Mouse (Mus musculus) kidney, embryonic 16.5 days (tissue): ENCODE data around the gene Dbr1. TPM values are rescaled to one million over a fixed set of nuclear protein-coding genes. Genes with fewer than 3 reads are reported as not detected.

Experiments used
- ATAC-seq: fragments of 200-750 bp; cut with Nextera tagmentation; 2 replicates; pipeline ENCODE4 v1.8.0; 2017; ENCODE audit warnings: moderate TSS enrichment; ENCODE audit not compliant: low FRiP score, low TSS enrichment
- H3K27ac ChIP-seq: fragments of 300-500 bp; sonication (generic); 2 replicates; pipeline ENCODE4 v1.5.1; 2014; ENCODE audit warnings: low read length
- H3K27me3 ChIP-seq: fragments of 300-500 bp; sonication (generic); 2 replicates; pipeline ENCODE4 v1.6.1; 2014; ENCODE audit warnings: low read length, control low read depth, mixed read lengths; ENCODE audit not compliant: insufficient read depth
- H3K36me3 ChIP-seq: fragments of 300-500 bp; sonication (generic); 2 replicates; pipeline ENCODE4 v1.6.1; 2014; ENCODE audit warnings: low read length, control low read depth, mixed read lengths; ENCODE audit not compliant: insufficient read depth
- H3K4me1 ChIP-seq: fragments of 300-500 bp; sonication (generic); 2 replicates; pipeline ENCODE4 v1.6.1; 2014; ENCODE audit warnings: low read length, control low read depth, mixed read lengths; ENCODE audit not compliant: insufficient read depth
- H3K4me2 ChIP-seq: fragments of 300-500 bp; sonication (generic); replicated peaks from 2 replicates; pipeline ENCODE4 v1.6.1; 2014; ENCODE audit warnings: low read depth, low read length
- H3K4me3 ChIP-seq: fragments of 300-500 bp; sonication (generic); 2 replicates; pipeline ENCODE4 v1.5.1; 2014; ENCODE audit warnings: mild to moderate bottlenecking, low read length
- H3K9ac ChIP-seq: fragments of 300-500 bp; sonication (generic); replicated peaks from 2 replicates; pipeline ENCODE4 v1.6.1; 2014; ENCODE audit warnings: low read length
- H3K9me3 ChIP-seq: fragments of 300-500 bp; sonication (generic); 2 replicates; pipeline ENCODE4 v1.6.1; 2016; ENCODE audit warnings: low read length, control low read depth
- WGBS: fragments of 180-500 bp; shearing (Covaris S2); extraction: QIAGEN DNeasy Blood & Tissue Kit; methylation state at CpG from one replicate; pipeline ENCODE4 v1.1.7; 2014; 5-methylcytosine and 5-hydroxymethylcytosine counted together
- polyA plus RNA-seq: library from polyadenylated mRNA; unstranded; fragments of >200 nt; fragmentation: Nextera tagmentation; extraction: Ambion mirVana; gene quantifications from 2 replicates; pipeline ENCODE4 v1.2.1, GENCODE M21; 2015

Gene Dbr1
- polyA plus RNA-seq, 1 experiment from 2014 or later, result 33.9 TPM

- H3K36me3 ChIP-seq, result no peaks in the 10 kb centered on the region
- H3K9me3 ChIP-seq, result no peaks in the 10 kb centered on the region
- H3K9ac ChIP-seq, result no peak within 1 kb of the TSS
- 47% methylated on average over 2 of the region's 2 CpGs for WGBS
- ATAC-seq, result no peak
- no peak within 1 kb of the TSS for H3K4me3 ChIP-seq
- H3K27ac ChIP-seq, result no peak within 1 kb of the TSS
- H3K4me1 ChIP-seq, result no peaks in the 10 kb centered on the region
- H3K27me3 ChIP-seq, result peaks cover 4% of the 10 kb centered on the region; the same call in 1 of the 2 replicates
- no peak within 1 kb of the TSS for H3K4me2 ChIP-seq
Measured at GRCm38 (mm10) chr9:99612202-99612601, 36.6 kb downstream of the Dbr1 start, which contains the start of gene A4gnt. A4gnt (plus strand) TSS chr9:99612502.

GRCm38 (mm10) chr9:99619688-99620087 lies 44.1 kb downstream of the Dbr1 start:
- Histone ChIP-seq H3K4me2 (no peak overlapping the region), H3K4me3 (no peak overlapping the region), H3K27ac (no peak overlapping the region), H3K36me3 (no peaks in the 10 kb centered on the region), H3K27me3 (no peaks in the 10 kb centered on the region), H3K9me3 (no peaks in the 10 kb centered on the region), H3K9ac (no peak overlapping the region), H3K4me1 (no peaks in the 10 kb centered on the region)
- no peak for ATAC-seq
- 95% methylated on average over 7 of the region's 8 CpGs for WGBS

- no peak overlapping the region for H3K9ac ChIP-seq
- no peaks in the 10 kb centered on the region for H3K27me3 ChIP-seq
- no peak overlapping the region for H3K27ac ChIP-seq
- H3K4me3 ChIP-seq, result no peak overlapping the region
- H3K9me3 ChIP-seq, result no peaks in the 10 kb centered on the region
- no peak overlapping the region for H3K4me2 ChIP-seq
- WGBS, result 87% methylated on average over 11 of the region's 11 CpGs
- no peaks in the 10 kb centered on the region for H3K36me3 ChIP-seq
- no peak for ATAC-seq
- H3K4me1 ChIP-seq, result no peaks in the 10 kb centered on the region
Measured at GRCm38 (mm10) chr9:99620196-99620595, 44.6 kb downstream of the Dbr1 start.

GRCm38 (mm10) chr9:99622034-99622433 lies 46.4 kb downstream of the Dbr1 start:
- no peak for ATAC-seq
- no peak overlapping the region for H3K4me2 ChIP-seq
- no peak overlapping the region for H3K4me3 ChIP-seq
- H3K27ac ChIP-seq, result no peak overlapping the region
- WGBS, result 94% methylated on average over 1 of the region's 1 CpGs
- H3K9me3 ChIP-seq, result no peaks in the 10 kb centered on the region
- H3K36me3 ChIP-seq, result no peaks in the 10 kb centered on the region
- H3K27me3 ChIP-seq, result no peaks in the 10 kb centered on the region
- no peaks in the 10 kb centered on the region for H3K4me1 ChIP-seq
- H3K9ac ChIP-seq, result no peak overlapping the region

GRCm38 (mm10) chr9:99622966-99623365 lies 47.4 kb downstream of the Dbr1 start:
- Histone ChIP-seq H3K9me3 (no peaks in the 10 kb centered on the region), H3K27ac (no peak overlapping the region), H3K9ac (no peak overlapping the region), H3K27me3 (no peaks in the 10 kb centered on the region), H3K4me3 (no peak overlapping the region), H3K36me3 (no peaks in the 10 kb centered on the region), H3K4me2 (no peak overlapping the region), H3K4me1 (no peaks in the 10 kb centered on the region)
- WGBS, result 30% methylated on average over 2 of the region's 2 CpGs
- no peak for ATAC-seq

- Histone ChIP-seq H3K4me3 (no peak overlapping the region), H3K9ac (no peak overlapping the region), H3K4me2 (no peak overlapping the region), H3K4me1 (peaks cover 5% of the 10 kb centered on the region; the same call in 1 of the 2 replicates), H3K27me3 (no peaks in the 10 kb centered on the region), H3K36me3 (no peaks in the 10 kb centered on the region), H3K27ac (no peak overlapping the region), H3K9me3 (no peaks in the 10 kb centered on the region)
- ATAC-seq, result no peak
- WGBS, result 77% methylated on average over 6 of the region's 6 CpGs
Measured at GRCm38 (mm10) chr9:99624117-99624516, 48.5 kb downstream of the Dbr1 start.

GRCm38 (mm10) chr9:99628581-99628980 lies 53.0 kb downstream of the Dbr1 start:
- WGBS, result 62% methylated on average over 4 of the region's 4 CpGs
- Histone ChIP-seq H3K4me2 (peak overlapping the region; percentile 79), H3K9me3 (no peaks in the 10 kb centered on the region), H3K9ac (peak overlapping the region; percentile 82; the same call in 1 of the 2 replicates), H3K4me3 (peak overlapping the region; percentile 67; the same call in 1 of the 2 replicates), H3K4me1 (peaks cover 32% of the 10 kb centered on the region), H3K36me3 (no peaks in the 10 kb centered on the region; the same call in 1 of the 2 replicates), H3K27me3 (no peaks in the 10 kb centered on the region), H3K27ac (peak overlapping the region; percentile 97)
- ATAC-seq, result no peak

- Histone ChIP-seq H3K4me3 (peak within 1 kb of the TSS; percentile 67), H3K27me3 (no peaks in the 10 kb centered on the region), H3K9me3 (no peaks in the 10 kb centered on the region), H3K9ac (peak within 1 kb of the TSS; percentile 82), H3K4me1 (peaks cover 32% of the 10 kb centered on the region), H3K36me3 (peaks cover 6% of the 10 kb centered on the region; the same call in 1 of the 2 replicates), H3K4me2 (peak within 1 kb of the TSS; percentile 79), H3K27ac (peak within 1 kb of the TSS; percentile 97)
- peak; percentile 93 for ATAC-seq
- WGBS, result under 1% methylated on average over 44 of the region's 44 CpGs
Measured at GRCm38 (mm10) chr9:99629281-99630011, 53.8 kb downstream of the Dbr1 start, which contains the start of gene Dzip1l. Dzip1l (plus strand) TSS chr9:99629496.

- ATAC-seq, result peak; percentile 43
- peak overlapping the region; percentile 97 for H3K27ac ChIP-seq
- peaks cover 12% of the 10 kb centered on the region for H3K36me3 ChIP-seq
- H3K9me3 ChIP-seq, result no peaks in the 10 kb centered on the region
- H3K4me1 ChIP-seq, result peaks cover 32% of the 10 kb centered on the region
- H3K4me2 ChIP-seq, result peak overlapping the region; percentile 79
- 0% methylated on average over 11 of the region's 11 CpGs for WGBS
- H3K4me3 ChIP-seq, result peak overlapping the region; percentile 67
- H3K9ac ChIP-seq, result peak overlapping the region; percentile 82
- no peaks in the 10 kb centered on the region for H3K27me3 ChIP-seq
Measured at GRCm38 (mm10) chr9:99630071-99630470, 54.5 kb downstream of the Dbr1 start.

GRCm38 (mm10) chr9:99630528-99631125 lies 55.0 kb downstream of the Dbr1 start:
- no peak for ATAC-seq
- Histone ChIP-seq H3K9ac (peak overlapping the region; percentile 82), H3K4me2 (peak overlapping the region; percentile 79), H3K4me3 (peak overlapping the region; percentile 67), H3K4me1 (peaks cover 32% of the 10 kb centered on the region), H3K27me3 (no peaks in the 10 kb centered on the region), H3K36me3 (peaks cover 14% of the 10 kb centered on the region), H3K9me3 (no peaks in the 10 kb centered on the region), H3K27ac (peak overlapping the region; percentile 97)
- WGBS, result 51% methylated on average over 9 of the region's 9 CpGs
